Mouse (Mus musculus) lung, embryonic 15.5 days (tissue): ENCODE measurements at regions not wholly inside any gene's neighbourhood (a gene's known extent, or its start where the extent isn't known, plus 50 kb on each side); places are given as distances from the start of the nearest gene placed in this dataset.
A peak's percentile ranks its signal among the peaks of the same experiment; 100 is the strongest.

Source experiments
- ATAC-seq: fragments of 200-750 bp; cut with Nextera tagmentation; 2 replicates; pipeline ENCODE4 v1.8.0; 2017; ENCODE audit warnings: moderate number of reproducible peaks, borderline replicate concordance; ENCODE audit not compliant: low FRiP score, low TSS enrichment; ENCODE audit errors: extremely low read depth
- H3K27ac ChIP-seq: fragments of 300-500 bp; sonication (generic); 2 replicates; pipeline ENCODE4 v1.5.1; 2015; ENCODE audit warnings: moderate library complexity, mild to moderate bottlenecking, inconsistent platforms
- H3K27me3 ChIP-seq: fragments of 300-500 bp; sonication (generic); 2 replicates; pipeline ENCODE4 v1.6.1; 2015; ENCODE audit warnings: inconsistent platforms
- H3K36me3 ChIP-seq: fragments of 300-500 bp; sonication (generic); 2 replicates; pipeline ENCODE4 v1.6.1; 2015; ENCODE audit warnings: inconsistent platforms
- H3K4me1 ChIP-seq: fragments of 300-500 bp; sonication (generic); 2 replicates; pipeline ENCODE4 v1.6.1; 2015; ENCODE audit warnings: inconsistent platforms
- H3K4me2 ChIP-seq: fragments of 300-500 bp; sonication (generic); 2 replicates; pipeline ENCODE4 v1.6.1; 2015; ENCODE audit warnings: inconsistent platforms, mild to moderate bottlenecking, moderate library complexity
- H3K4me3 ChIP-seq: fragments of 300-500 bp; sonication (generic); 2 replicates; pipeline ENCODE4 v1.5.1; 2015; ENCODE audit warnings: mild to moderate bottlenecking, inconsistent platforms
- H3K9ac ChIP-seq: fragments of 300-500 bp; sonication (generic); 2 replicates; pipeline ENCODE4 v1.6.1; 2015; ENCODE audit warnings: inconsistent platforms
- H3K9me3 ChIP-seq: fragments of 300-500 bp; sonication (generic); 2 replicates; pipeline ENCODE4 v1.6.1; 2016; ENCODE audit warnings: inconsistent platforms
- WGBS: fragments of 180-500 bp; shearing (Covaris S2); methylation state at CpG from one replicate; pipeline ENCODE4 v1.1.7; 2015; 5-methylcytosine and 5-hydroxymethylcytosine counted together

DNA sequence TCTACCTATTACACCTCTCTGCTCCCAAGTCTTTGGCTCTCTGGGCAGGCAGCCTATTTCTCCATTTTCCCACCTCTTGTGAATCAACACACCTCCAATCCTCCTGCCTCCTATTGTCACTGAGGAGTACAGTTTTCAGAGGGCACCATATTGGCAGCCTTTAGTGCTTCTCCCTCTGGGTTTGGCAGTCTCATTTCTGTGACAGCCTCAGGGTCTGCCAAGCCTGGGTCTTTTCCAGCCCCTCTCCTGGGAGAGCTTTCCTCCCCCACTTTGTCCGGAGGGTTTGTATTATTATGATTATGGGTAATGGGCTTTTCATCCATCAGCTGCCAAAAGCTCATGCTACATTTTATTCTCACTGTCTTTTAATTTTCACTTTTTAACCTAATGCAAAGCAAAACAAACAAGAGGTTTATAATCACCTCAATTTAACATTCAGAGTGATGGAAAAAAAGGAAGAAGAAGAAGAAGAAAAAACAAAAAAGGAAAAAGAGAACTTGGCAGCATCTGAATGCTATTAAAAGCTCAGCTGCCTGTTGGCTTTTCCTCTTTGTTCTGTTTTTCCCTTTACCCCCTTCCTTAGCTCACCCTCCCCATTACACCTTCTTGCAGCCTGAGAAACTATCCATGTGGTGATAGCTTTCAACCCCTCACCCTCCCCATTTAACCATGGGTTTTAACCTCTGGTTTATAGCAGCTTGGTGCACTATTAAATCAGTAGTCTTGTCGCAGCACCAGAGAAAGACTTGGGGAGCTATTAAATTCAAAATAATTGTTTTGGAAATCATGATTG lies 790.5 kb upstream of the Cdh8 start:
- no peaks in the 10 kb centered on the region for H3K9me3 ChIP-seq
- H3K9ac ChIP-seq: no peak overlapping the region
- 63% methylated on average over 2 of the region's 2 CpGs for WGBS
- H3K4me2 ChIP-seq: no peak overlapping the region
- H3K4me3 ChIP-seq: no peak overlapping the region
- H3K27me3 ChIP-seq: no peaks in the 10 kb centered on the region
- no peaks in the 10 kb centered on the region for H3K36me3 ChIP-seq
- H3K27ac ChIP-seq: no peak overlapping the region
- ATAC-seq: no peak
- no peaks in the 10 kb centered on the region for H3K4me1 ChIP-seq

DNA sequence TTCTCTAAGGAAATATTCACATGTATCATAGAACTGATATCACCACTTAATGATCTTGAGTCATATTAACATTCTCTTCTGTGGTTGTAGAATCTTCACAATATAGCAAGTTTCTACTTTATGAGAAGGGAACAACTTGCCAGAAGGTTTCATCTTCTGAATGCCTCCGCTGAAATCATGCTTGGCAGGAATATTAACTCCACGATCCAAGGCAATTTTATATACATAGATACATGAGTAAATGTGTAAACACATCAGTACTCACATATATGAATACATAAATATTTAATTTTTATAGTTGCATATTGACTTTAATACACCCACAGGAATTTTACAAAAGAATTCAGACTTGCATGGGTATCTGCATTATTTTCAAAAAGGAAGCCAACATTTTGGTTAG lies 777.0 kb upstream of the Cdh8 start:
- peak; percentile 39; the same call in 1 of the 2 replicates for ATAC-seq
- Histone ChIP-seq H3K27ac (no peak overlapping the region), H3K4me2 (no peak overlapping the region), H3K4me1 (0 out of 2 replicates have a peak, but pooled peaks cover 4% of the 10 kb centered on the region), H3K9ac (no peak overlapping the region), H3K27me3 (no peaks in the 10 kb centered on the region), H3K4me3 (no peak overlapping the region), H3K9me3 (no peaks in the 10 kb centered on the region), H3K36me3 (no peaks in the 10 kb centered on the region)
- WGBS: 34% methylated on average over 2 of the region's 2 CpGs

DNA sequence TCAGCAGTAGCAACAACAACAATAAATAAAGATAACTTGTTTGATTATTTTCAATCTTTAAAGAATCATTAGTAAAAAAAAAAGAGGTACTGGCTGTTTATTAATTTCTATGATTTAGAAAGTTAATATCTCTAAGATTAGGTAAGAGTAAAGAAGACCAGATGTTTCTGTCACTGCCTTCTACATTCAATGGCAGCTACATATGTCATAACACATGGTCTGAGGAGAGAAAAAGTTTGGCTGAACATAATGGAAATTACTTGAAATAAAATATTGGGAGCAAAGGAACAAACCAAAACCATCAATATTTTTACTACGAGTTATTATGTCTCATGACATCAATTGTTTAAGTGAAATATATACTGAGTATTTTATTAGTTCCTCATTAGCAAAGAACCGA lies 774.4 kb upstream of the Cdh8 start:
- no peak for ATAC-seq
- Histone ChIP-seq H3K4me3 (no peak overlapping the region), H3K9me3 (no peaks in the 10 kb centered on the region), H3K4me2 (no peak overlapping the region), H3K36me3 (no peaks in the 10 kb centered on the region), H3K4me1 (0 out of 2 replicates have a peak, but pooled peaks cover 4% of the 10 kb centered on the region), H3K27me3 (no peaks in the 10 kb centered on the region), H3K27ac (no peak overlapping the region), H3K9ac (no peak overlapping the region)
- 46% methylated on average over 2 of the region's 2 CpGs for WGBS

DNA sequence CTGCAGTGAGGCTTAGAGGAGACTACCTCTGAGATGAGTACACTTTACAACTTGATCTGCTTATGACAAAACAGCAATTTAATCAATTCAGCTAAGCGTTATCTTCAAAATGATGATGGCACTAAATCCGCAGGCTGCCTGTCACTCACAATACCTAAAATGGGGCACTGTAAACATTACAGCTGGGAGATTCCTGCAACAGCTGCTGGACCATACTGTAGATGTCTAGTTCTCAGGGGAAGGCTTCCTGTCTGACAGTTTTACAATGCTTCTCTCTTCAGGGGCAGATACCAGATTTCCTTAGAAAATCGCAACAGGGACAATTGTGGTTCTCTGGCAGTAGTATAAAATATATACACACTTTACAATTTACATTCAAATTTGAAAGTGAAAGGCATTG lies 771.7 kb upstream of the Cdh8 start:
- no peak for ATAC-seq
- H3K27me3 ChIP-seq: no peaks in the 10 kb centered on the region
- H3K4me1 ChIP-seq: no peaks in the 10 kb centered on the region
- H3K36me3 ChIP-seq: no peaks in the 10 kb centered on the region
- 50% methylated on average over 3 of the region's 3 CpGs for WGBS
- no peak overlapping the region for H3K27ac ChIP-seq
- no peak overlapping the region for H3K9ac ChIP-seq
- no peaks in the 10 kb centered on the region for H3K9me3 ChIP-seq
- H3K4me2 ChIP-seq: no peak overlapping the region
- no peak overlapping the region for H3K4me3 ChIP-seq

DNA sequence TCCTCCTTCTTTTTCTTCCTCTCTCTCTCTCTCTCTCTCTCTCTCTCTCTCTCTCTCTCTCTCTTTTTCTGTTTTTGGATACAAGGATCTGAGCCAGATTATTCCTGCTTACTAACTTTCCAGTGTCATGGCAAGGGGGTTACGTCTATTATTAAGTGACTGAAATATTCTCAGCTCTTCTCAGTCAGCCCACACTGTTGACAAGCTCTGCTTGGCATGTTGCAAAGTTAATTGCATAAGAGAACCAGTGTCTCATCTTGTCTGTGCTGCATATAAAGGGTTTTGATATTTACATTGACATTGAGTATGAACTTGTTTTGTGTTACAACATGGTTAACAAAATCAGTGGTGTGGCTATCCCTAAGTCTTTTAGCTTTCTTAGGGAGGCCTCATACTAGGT lies 760.2 kb upstream of the Cdh8 start:
- Histone ChIP-seq H3K4me1 (no peaks in the 10 kb centered on the region), H3K36me3 (no peaks in the 10 kb centered on the region), H3K27me3 (no peaks in the 10 kb centered on the region), H3K4me2 (no peak overlapping the region), H3K27ac (no peak overlapping the region), H3K4me3 (no peak overlapping the region), H3K9ac (no peak overlapping the region), H3K9me3 (no peaks in the 10 kb centered on the region)
- WGBS: 65% methylated on average over 1 of the region's 1 CpGs
- no peak for ATAC-seq

DNA sequence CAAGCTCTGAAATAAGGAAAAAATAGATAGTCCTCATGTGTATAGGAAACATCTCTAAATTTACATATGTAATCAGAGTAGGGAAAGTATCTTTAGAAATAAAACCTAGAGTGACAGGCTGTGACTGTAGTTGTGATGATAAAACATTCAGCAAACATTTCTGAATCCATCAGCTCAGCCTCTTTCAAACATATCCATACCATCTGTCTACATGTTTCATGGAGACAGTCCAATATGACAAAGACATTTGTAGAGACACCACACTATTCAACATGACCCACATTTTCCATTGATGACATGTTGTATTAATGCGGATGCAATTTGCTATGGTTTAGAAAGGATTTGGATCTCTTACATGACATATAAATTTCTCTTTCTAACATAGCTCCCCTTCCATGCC lies 729.1 kb upstream of the Cdh8 start:
- H3K9me3 ChIP-seq: no peaks in the 10 kb centered on the region
- H3K4me2 ChIP-seq: no peak overlapping the region
- H3K36me3 ChIP-seq: no peaks in the 10 kb centered on the region
- H3K4me1 ChIP-seq: no peaks in the 10 kb centered on the region
- WGBS: 91% methylated on average over 1 of the region's 1 CpGs
- no peaks in the 10 kb centered on the region for H3K27me3 ChIP-seq
- H3K27ac ChIP-seq: no peak overlapping the region
- H3K4me3 ChIP-seq: no peak overlapping the region
- H3K9ac ChIP-seq: no peak overlapping the region
- ATAC-seq: no peak

DNA sequence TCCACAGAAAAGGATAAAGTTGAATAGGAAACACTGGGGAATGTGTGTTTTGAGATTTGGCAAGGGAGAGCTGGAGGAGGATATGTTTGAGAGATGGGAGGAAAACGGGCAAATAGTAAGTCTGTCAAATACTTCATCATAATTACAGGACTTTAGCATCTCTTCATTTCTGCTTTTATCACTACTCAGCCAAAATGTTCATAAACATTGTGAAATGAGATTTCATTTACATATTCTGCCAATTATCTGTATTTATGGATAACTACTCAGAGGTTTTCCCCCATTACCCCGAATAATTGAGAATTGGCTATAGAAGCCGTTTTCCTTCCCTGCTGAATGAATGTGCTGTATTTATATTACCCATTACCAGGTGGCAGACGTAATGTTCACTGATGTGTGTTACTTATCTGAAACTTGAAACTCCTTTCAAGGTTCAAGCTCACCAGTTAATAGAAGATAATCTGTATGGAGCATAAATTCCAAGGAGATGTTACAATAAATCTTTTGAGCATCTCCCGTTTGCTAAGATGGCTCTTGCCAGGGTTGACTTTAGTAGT lies 727.9 kb upstream of the Cdh8 start:
- Histone ChIP-seq H3K27ac (no peak overlapping the region), H3K4me1 (no peaks in the 10 kb centered on the region), H3K27me3 (no peaks in the 10 kb centered on the region), H3K4me2 (no peak overlapping the region), H3K36me3 (no peaks in the 10 kb centered on the region), H3K4me3 (no peak overlapping the region), H3K9me3 (no peaks in the 10 kb centered on the region), H3K9ac (no peak overlapping the region)
- 59% methylated on average over 5 of the region's 5 CpGs for WGBS
- no peak for ATAC-seq

DNA sequence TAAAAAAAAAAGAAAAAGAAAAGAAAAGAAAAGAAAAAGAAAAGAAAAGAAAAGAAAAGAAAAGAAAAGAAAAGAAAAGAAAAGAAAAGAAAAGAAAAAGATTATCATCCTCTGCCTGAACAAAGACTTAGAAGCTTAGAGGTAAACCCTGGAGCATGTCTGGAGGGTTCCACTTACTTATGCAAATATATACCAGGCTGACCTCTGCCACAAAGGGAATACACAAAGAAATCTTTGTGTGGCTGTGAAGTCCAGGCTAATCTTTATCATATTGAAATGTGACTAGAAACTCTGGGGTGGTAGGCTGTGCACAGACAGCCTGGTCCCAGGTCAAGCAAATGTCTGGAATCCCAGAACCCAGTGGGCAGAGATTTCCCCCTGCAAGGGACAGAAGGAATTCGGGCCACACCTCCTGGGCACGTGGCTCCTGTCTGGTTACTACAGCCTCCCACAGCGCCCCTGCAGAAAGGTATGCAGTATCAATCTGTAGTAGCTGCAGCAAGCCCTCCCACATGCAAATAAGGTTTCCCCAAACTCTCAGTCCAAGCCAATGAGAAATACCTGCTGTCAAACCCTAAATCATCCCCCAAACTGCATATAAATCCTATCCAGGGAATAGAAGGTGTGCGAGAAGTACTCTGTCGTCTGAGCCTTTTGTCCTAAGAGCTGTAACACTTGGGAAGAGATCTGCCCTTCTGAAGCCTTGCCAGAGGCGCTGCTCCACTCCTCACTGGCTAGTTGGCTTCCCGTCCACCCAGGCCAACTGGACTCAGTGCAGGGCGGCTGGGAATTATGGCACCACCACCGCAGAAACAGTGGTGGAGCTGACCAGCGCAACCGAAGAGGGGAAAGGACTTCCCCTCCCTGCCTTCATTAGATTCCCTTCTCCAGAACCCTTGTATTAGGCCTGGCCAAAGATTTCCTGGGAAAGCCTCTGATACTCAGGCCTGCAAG lies 688.4 kb upstream of the Cdh8 start:
- no peaks in the 10 kb centered on the region for H3K27me3 ChIP-seq
- whole genome bisulfite sequencing: 53% methylated on average over 11 of the region's 11 CpGs
- peak; percentile 46; the same call in 1 of the 2 replicates for ATAC-seq

DNA sequence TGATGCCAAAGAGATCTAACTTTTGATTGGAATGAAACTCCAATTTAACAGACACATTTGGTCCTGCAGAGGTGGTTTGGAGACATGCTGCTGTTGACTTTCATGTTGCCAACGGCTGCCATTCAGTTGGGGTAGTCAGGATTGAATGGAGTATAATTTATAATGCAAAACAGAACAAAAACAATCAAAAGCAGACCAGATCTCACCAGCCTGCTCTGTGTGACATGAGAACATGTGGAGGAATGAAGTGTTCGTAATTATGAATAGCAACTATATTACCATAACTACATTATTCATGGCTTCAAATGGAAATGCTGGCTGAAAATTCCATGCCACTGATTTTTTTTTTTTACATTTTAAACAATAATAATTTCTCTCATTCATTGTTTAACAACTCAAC lies 685.7 kb upstream of the Cdh8 start:
- Histone ChIP-seq H3K36me3 (no peaks in the 10 kb centered on the region), H3K27ac (no peak overlapping the region), H3K4me2 (no peak overlapping the region), H3K27me3 (no peaks in the 10 kb centered on the region), H3K9ac (no peak overlapping the region), H3K4me1 (no peaks in the 10 kb centered on the region), H3K9me3 (no peaks in the 10 kb centered on the region), H3K4me3 (no peak overlapping the region)
- 78% methylated on average over 2 of the region's 2 CpGs for WGBS
- ATAC-seq: no peak

More for the DNA sequence above, 688.4 kb upstream of the Cdh8 start:
- Histone ChIP-seq H3K27ac (no peak overlapping the region), H3K9me3 (no peaks in the 10 kb centered on the region), H3K36me3 (no peaks in the 10 kb centered on the region), H3K4me2 (no peak overlapping the region), H3K4me3 (no peak overlapping the region), H3K9ac (no peak overlapping the region), H3K4me1 (no peaks in the 10 kb centered on the region)

DNA sequence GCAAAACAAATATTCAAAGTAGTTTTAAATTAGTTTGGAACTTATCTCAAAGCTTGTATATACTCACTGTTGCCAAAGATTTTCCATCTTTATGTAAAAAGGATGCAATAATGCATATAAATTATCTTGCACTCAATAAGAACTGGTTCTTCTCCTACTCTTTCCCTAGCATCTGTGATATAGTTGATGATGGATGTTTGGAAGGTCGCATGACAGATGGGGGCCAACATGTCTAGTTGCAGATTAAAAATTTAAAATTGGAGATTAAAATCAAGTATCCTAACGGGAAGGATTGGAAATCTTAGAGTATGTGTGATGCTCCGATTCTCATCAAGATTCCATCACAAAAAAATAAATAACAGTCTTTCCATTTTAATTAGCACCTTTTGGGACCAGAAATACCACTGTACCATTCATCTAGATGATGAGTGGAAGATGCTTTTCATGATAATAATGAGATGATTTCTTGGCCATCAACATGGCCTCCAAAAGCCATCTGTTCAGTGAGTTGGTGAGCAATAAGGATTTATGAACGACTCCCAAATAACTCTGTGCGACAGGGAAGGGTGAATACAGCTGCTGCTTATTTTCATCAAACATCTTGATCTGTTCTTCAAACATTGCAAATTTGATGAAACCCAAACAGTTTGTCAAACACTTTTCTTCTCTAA lies 655.9 kb upstream of the Cdh8 start:
- Histone ChIP-seq H3K27me3 (no peaks in the 10 kb centered on the region), H3K27ac (no peak overlapping the region), H3K9me3 (no peaks in the 10 kb centered on the region), H3K9ac (no peak overlapping the region), H3K4me1 (no peaks in the 10 kb centered on the region), H3K4me2 (no peak overlapping the region), H3K4me3 (no peak overlapping the region), H3K36me3 (no peaks in the 10 kb centered on the region)
- no peak for ATAC-seq
- WGBS: 72% methylated on average over 5 of the region's 5 CpGs

DNA sequence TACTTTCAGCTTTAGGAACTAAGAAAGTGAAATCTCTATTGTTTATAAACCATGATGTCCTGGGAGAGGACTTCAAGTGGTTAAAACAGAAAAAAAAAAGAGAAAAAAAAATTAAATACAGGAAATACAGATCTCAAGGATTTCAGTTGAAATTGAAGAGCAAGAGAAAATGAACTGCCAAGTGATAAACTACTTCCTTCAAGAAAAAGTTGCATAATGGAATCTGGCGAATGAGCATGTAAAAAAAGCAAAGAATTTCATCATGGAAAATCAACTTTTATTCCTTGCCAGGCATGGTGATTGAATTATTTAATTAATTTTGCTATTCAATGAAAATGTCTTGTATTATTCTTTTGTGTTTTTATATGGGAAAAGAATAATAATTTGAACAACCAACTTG lies 653.5 kb upstream of the Cdh8 start:
- H3K9ac ChIP-seq: no peak overlapping the region
- ATAC-seq: peak; percentile 42; the same call in 1 of the 2 replicates

More for the DNA sequence above, 653.5 kb upstream of the Cdh8 start:
- no peaks in the 10 kb centered on the region for H3K9me3 ChIP-seq
- no peaks in the 10 kb centered on the region for H3K27me3 ChIP-seq
- no peak overlapping the region for H3K4me2 ChIP-seq
- 35% methylated on average over 1 of the region's 1 CpGs for WGBS
- no peaks in the 10 kb centered on the region for H3K36me3 ChIP-seq
- no peak overlapping the region for H3K27ac ChIP-seq
- H3K4me3 ChIP-seq: no peak overlapping the region
- H3K4me1 ChIP-seq: no peaks in the 10 kb centered on the region
